ENCODE assay signal across 8 mouse cellular contexts in the genomic region with DNA sequence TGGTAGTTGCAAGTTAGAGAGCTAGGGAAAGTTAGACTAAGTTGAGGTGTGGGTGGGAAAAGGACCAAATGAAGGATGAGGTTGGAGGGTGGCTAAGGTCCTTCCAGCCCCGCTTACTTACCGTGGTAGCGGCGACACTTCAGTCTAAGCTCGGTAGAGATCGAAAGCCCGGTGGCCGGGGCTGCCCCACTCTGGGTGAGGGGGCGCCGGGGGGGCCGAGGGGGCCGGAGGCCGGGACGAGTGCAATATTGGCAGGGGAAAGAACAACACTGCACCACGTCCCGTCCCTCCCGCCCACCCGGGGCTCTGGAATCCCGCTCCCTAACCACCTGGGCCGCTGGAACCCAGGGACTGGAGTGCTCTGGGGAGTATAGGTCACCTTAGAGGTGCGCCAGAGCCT. TPM values are rescaled to one million over a fixed set of nuclear protein-coding genes. Genes with fewer than 3 reads are reported as not detected.
DNase-seq lines count a peak whose midpoint lies in the region; ATAC-seq and TF ChIP-seq lines count a peak whose summit lies in the region.

Gene Mtx1, minus strand, starts transcription at position 189 of the 400 bp plus-strand sequence.

- no peak for DNase-seq in heart, adult 2 months
- DNase-seq in heart, adult 9 months (ENCODE audit: low spot score in 2 of 2), result no peak
- DNase-seq in MEL (ENCODE audit: low read depth, low spot score) (no peak), MN1 (ENCODE audit: low spot score) (no peak)
- DNase-seq in hindbrain, embryonic 14.5 days (ENCODE audit: low spot score), result no peak
- no peak for DNase-seq in frontal cortex, postnatal 10 days (ENCODE audit: low spot score in 2 of 2)

- H3K4me3 ChIP-seq in heart, adult 2 months, result peak within 1 kb of the TSS; percentile 65
- H3K4me3 ChIP-seq in MEL (ENCODE audit: control insufficient read depth in 1 of 2, insufficient read depth in 1 of 2, low read depth in 2 of 2, low read length in 2 of 2), result peak within 1 kb of the TSS; percentile 65 to 83
- peak within 1 kb of the TSS; percentile 48 for H3K4me3 ChIP-seq in forebrain, embryonic 16.5 days (replicated peaks; ENCODE audit: low read length)
- H3K4me3 ChIP-seq in hindbrain, embryonic 14.5 days (replicated peaks; ENCODE audit: low read length), result peak within 1 kb of the TSS; percentile 38
- H3K4me3 ChIP-seq in liver, embryonic 15.5 days (replicated peaks), result peak within 1 kb of the TSS; percentile 25

- ATAC-seq in forebrain, embryonic 16.5 days, result no peak; the same call in 1 of the 2 replicates
- ATAC-seq in hindbrain, embryonic 14.5 days (ENCODE audit: low FRiP score), result no peak
- no peak; the same call in 1 of the 2 replicates for ATAC-seq in liver, embryonic 15.5 days (ENCODE audit: insufficient read depth)

- TF ChIP-seq EP300 in heart, adult 2 months (IDR thresholded peaks at IDR 0.05; ENCODE audit: insufficient read depth, low read depth, low read length), result no peak
- no peak for TF ChIP-seq EP300 in MEL (IDR thresholded peaks at IDR 0.05; ENCODE audit: low read depth in 1 of 2, low read length in 2 of 2)

- H3K9me3 ChIP-seq in MEL (replicated peaks; ENCODE audit: insufficient read depth, low read length), result no peaks in the 10 kb centered on the region
- H3K9me3 ChIP-seq in forebrain, embryonic 16.5 days (ENCODE audit: control insufficient read depth, low read length), result no peaks in the 10 kb centered on the region
- no peaks in the 10 kb centered on the region for H3K9me3 ChIP-seq in hindbrain, embryonic 14.5 days (ENCODE audit: control insufficient read depth, low read length)
- H3K9me3 ChIP-seq in liver, embryonic 15.5 days (replicated peaks), result no peaks in the 10 kb centered on the region

- intact Hi-C loops in heart, adult 2 months (cut with DNase I), result no loop called here

- TF ChIP-seq RAD21 in MEL (IDR thresholded peaks at IDR 0.05; ENCODE audit: low read depth, low read length), result no peak

- no peaks in the 10 kb centered on the region for H3K79me2 ChIP-seq in heart, adult 2 months (replicated peaks; ENCODE audit: control insufficient read depth, insufficient read depth, low read length)
- H3K79me2 ChIP-seq in MEL (ENCODE audit: control insufficient read depth, insufficient read depth, low read length, poor library complexity), result no peaks in the 10 kb centered on the region

- H3K36me3 ChIP-seq in heart, adult 2 months (ENCODE audit: control insufficient read depth, insufficient read depth, low read length), result no peaks in the 10 kb centered on the region
- H3K36me3 ChIP-seq in MEL (ENCODE audit: control insufficient read depth in 1 of 2, insufficient read depth in 2 of 2, low read length in 2 of 2), result peaks cover 0 to 2% of the 10 kb centered on the region in 2 experiments; a peak in 1 of 4 replicates
- H3K36me3 ChIP-seq in forebrain, embryonic 16.5 days (ENCODE audit: control insufficient read depth, insufficient read depth), result no peaks in the 10 kb centered on the region
- no peaks in the 10 kb centered on the region; the same call in 1 of the 2 replicates for H3K36me3 ChIP-seq in hindbrain, embryonic 14.5 days (replicated peaks; ENCODE audit: control insufficient read depth, insufficient read depth)
- no peaks in the 10 kb centered on the region for H3K36me3 ChIP-seq in liver, embryonic 15.5 days (replicated peaks)

- H3K9ac ChIP-seq in heart, adult 2 months (ENCODE audit: low read depth, low read length), result peak within 1 kb of the TSS; percentile 17
- H3K9ac ChIP-seq in MEL (ENCODE audit: control insufficient read depth, low read depth, low read length, poor library complexity, severe bottlenecking), result peak within 1 kb of the TSS; percentile 11
- peak within 1 kb of the TSS; percentile 58 for H3K9ac ChIP-seq in forebrain, embryonic 16.5 days (replicated peaks; ENCODE audit: low read depth, low read length)
- H3K9ac ChIP-seq in hindbrain, embryonic 14.5 days, result peak within 1 kb of the TSS; percentile 66
- no peak within 1 kb of the TSS for H3K9ac ChIP-seq in liver, embryonic 15.5 days

- TF ChIP-seq CTCF in heart, adult 2 months (IDR thresholded peaks at IDR 0.05), result no peak
- no peak for TF ChIP-seq CTCF in MEL (IDR thresholded peaks at IDR 0.05 in 2 of 3, conservative IDR thresholded peaks at IDR 0.05 in 1 of 3; ENCODE audit: control insufficient read depth in 1 of 3, insufficient read depth in 1 of 3, low read depth in 2 of 3, low read length in 3 of 3, poor library complexity in 1 of 3, severe bottlenecking in 1 of 3)

- H3K27ac ChIP-seq in heart, adult 2 months, result peak within 1 kb of the TSS; percentile 87
- H3K27ac ChIP-seq in MEL (ENCODE audit: control insufficient read depth, low read depth, low read length), result no peak within 1 kb of the TSS
- H3K27ac ChIP-seq in forebrain, embryonic 16.5 days (ENCODE audit: low read length), result peak within 1 kb of the TSS; percentile 89
- H3K27ac ChIP-seq in hindbrain, embryonic 14.5 days, result peak within 1 kb of the TSS; percentile 81
- no peak within 1 kb of the TSS for H3K27ac ChIP-seq in liver, embryonic 15.5 days (replicated peaks)

- no peaks in the 10 kb centered on the region for H3K27me3 ChIP-seq in heart, adult 2 months (ENCODE audit: control insufficient read depth, insufficient read depth, low read length)
- no peaks in the 10 kb centered on the region for H3K27me3 ChIP-seq in MEL (ENCODE audit: control insufficient read depth in 1 of 2, insufficient read depth in 2 of 2, low read length in 2 of 2)
- no peaks in the 10 kb centered on the region for H3K27me3 ChIP-seq in forebrain, embryonic 16.5 days (replicated peaks; ENCODE audit: control insufficient read depth, insufficient read depth, low read length)
- no peaks in the 10 kb centered on the region for H3K27me3 ChIP-seq in hindbrain, embryonic 14.5 days (ENCODE audit: control insufficient read depth, insufficient read depth, low read length)
- peaks cover 96% of the 10 kb centered on the region for H3K27me3 ChIP-seq in liver, embryonic 15.5 days

- TF ChIP-seq POLR2A in heart, adult 2 months (IDR thresholded peaks at IDR 0.05; ENCODE audit: insufficient read depth, low read depth, low read length), result no peak
- no peak for TF ChIP-seq POLR2A in MEL (IDR thresholded peaks at IDR 0.05; ENCODE audit: control insufficient read depth in 1 of 2, insufficient read depth in 1 of 2, low read depth in 1 of 2, low read length in 2 of 2, poor library complexity in 1 of 2)

- WGBS in heart, adult 2 months, result 16% methylated on average over 21 of the region's 21 CpGs
- under 1% methylated on average over 21 of the region's 21 CpGs for WGBS in forebrain, embryonic 16.5 days
- WGBS in hindbrain, embryonic 14.5 days, result 3% methylated on average over 21 of the region's 21 CpGs
- WGBS in liver, embryonic 15.5 days (ENCODE audit: insufficient replicate concordance), result 10% methylated on average over 21 of the region's 21 CpGs

- no peaks in the 10 kb centered on the region; the same call in 1 of the 2 replicates for H3K4me1 ChIP-seq in heart, adult 2 months (ENCODE audit: control insufficient read depth, insufficient read depth, low read length)
- H3K4me1 ChIP-seq in MEL (ENCODE audit: control insufficient read depth in 1 of 2, insufficient read depth in 2 of 2, low read length in 2 of 2), result peaks cover 2 to 8% of the 10 kb centered on the region in 2 experiments; a peak in 3 of 4 replicates
- peaks cover 55% of the 10 kb centered on the region for H3K4me1 ChIP-seq in forebrain, embryonic 16.5 days (replicated peaks; ENCODE audit: control insufficient read depth, insufficient read depth, low read length)
- H3K4me1 ChIP-seq in hindbrain, embryonic 14.5 days (replicated peaks; ENCODE audit: control insufficient read depth, insufficient read depth, low read length), result peaks cover 35% of the 10 kb centered on the region
- peaks cover 25% of the 10 kb centered on the region for H3K4me1 ChIP-seq in liver, embryonic 15.5 days (replicated peaks)

- peak within 1 kb of the TSS; percentile 71 for H3K4me2 ChIP-seq in forebrain, embryonic 16.5 days (ENCODE audit: low read length)
- peak within 1 kb of the TSS; percentile 56 for H3K4me2 ChIP-seq in hindbrain, embryonic 14.5 days (replicated peaks)
- peak within 1 kb of the TSS; percentile 73 for H3K4me2 ChIP-seq in liver, embryonic 15.5 days

TF ChIP-seq in MEL, 35 proteins besides CTCF, POLR2A, EP300 and RAD21:
- TF ChIP-seq USF2 (IDR thresholded peaks at IDR 0.05; ENCODE audit: borderline replicate concordance in 1 of 2, insufficient read depth in 1 of 2, low read depth in 1 of 2, low read length in 2 of 2) (no peak), RCOR1 (IDR thresholded peaks at IDR 0.05; ENCODE audit: low read depth, low read length) (no peak), TBP (IDR thresholded peaks at IDR 0.05; ENCODE audit: low read depth, low read length) (no peak), MAZ (IDR thresholded peaks at IDR 0.05; ENCODE audit: low read depth, low read length) (no peak), MEF2A (IDR thresholded peaks at IDR 0.05; ENCODE audit: extremely low read depth, insufficient replicate concordance, low read depth, low read length, poor library complexity, severe bottlenecking) (no peak), POLR2AphosphoS2 (IDR thresholded peaks at IDR 0.05; ENCODE audit: low read length) (no peak), POLR2AphosphoS5 (IDR thresholded peaks at IDR 0.05; ENCODE audit: borderline replicate concordance, low read depth, low read length) (no peak)

RNA-seq across cellular contexts. Expression of gene Mtx1, which starts in this region (rescaled TPM):
- total RNA-seq in heart, adult 2 months (2021), result 10 to 100 TPM; 59.8 to 61.8 TPM
- 96.2 and 111 TPM in 2 replicates for polyA plus RNA-seq in heart, adult 2 months (2012; rRNA removed)
- total RNA-seq in MEL (2012; rRNA removed), result 312 and 314 TPM in 2 replicates
- 100 to 1,000 TPM in 1 of 2 experiments, not detected in 1; 369 TPM for polyA plus RNA-seq in MEL (2012; ENCODE audit: insufficient read depth in 1 of 2, insufficient read length in 2 of 2, low read depth in 1 of 2, low replicate concordance in 2 of 2, missing spikeins in 1 of 2)
- 180 and 183 TPM in 2 replicates for polyA plus RNA-seq in forebrain, embryonic 16.5 days (2015; fragmentation: Nextera tagmentation; extraction: Ambion mirVana)
- 144 and 148 TPM in 2 replicates for polyA plus RNA-seq in hindbrain, embryonic 14.5 days (2014; fragmentation: Nextera tagmentation; extraction: Ambion mirVana)
- 103 and 104 TPM in 2 replicates for polyA plus RNA-seq in liver, embryonic 15.5 days (2015; fragmentation: Nextera tagmentation; extraction: Ambion mirVana)

Comparison
In these comparisons a context has a peak if more than half of its experiments do, and no peak if none do; other contexts are left out.
1. H3K27ac ChIP-seq: peak in heart, adult 2 months (single experiment), forebrain, embryonic 16.5 days (single experiment) and hindbrain, embryonic 14.5 days (single experiment); none in MEL (single experiment) and liver, embryonic 15.5 days (single experiment).
2. Peak in every context shown above with its lines, with median percentiles within 50 percentile points of each other: H3K4me3 ChIP-seq and H3K4me2 ChIP-seq.